8 mouse cellular contexts compared by ENCODE assay signal in the genomic region with DNA sequence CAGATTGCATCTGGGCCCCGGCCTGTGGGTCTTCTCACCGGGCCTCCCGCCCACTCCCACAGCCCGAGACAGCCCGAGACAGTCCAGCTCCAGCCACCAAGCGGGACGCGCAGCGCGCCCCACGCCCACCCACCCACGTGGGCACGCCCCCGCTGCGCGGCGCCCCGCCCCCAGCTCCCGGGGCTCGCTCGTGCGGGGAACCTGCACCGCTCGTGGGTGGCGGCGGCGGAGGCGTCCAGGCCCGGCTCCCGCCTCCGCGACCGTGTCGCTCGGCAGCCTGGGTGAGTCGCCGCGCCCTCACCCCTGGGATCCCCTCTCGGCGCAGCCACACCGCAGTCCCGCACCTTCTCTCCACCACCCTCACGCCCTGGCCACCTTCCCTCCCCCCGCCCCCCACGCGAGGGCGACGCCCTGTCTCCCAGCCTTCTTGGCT. TPM values are rescaled to one million over a fixed set of nuclear protein-coding genes. Genes with fewer than 3 reads are reported as not detected.
A peak's percentile ranks its signal among the peaks of the same experiment; 100 is the strongest.
DNase-seq lines count a peak whose midpoint lies in the region; ATAC-seq and TF ChIP-seq lines count a peak whose summit lies in the region.

No protein-coding gene starts in this region.

- ATAC-seq in heart, embryonic 14.5 days (ENCODE audit: insufficient number of reproducible peaks, insufficient read depth, low FRiP score, low read depth), result no peak
- 0 out of 2 replicates have a peak, but pooled peaks have one; percentile 10 for ATAC-seq in embryonic facial prominence, embryonic 12.5 days (ENCODE audit: insufficient number of reproducible peaks, insufficient read depth, low FRiP score, low TSS enrichment)
- peak; percentile 78 for ATAC-seq in neural tube, embryonic 14.5 days (ENCODE audit: low read depth)

- H3K27me3 ChIP-seq in heart, embryonic 14.5 days (ENCODE audit: control insufficient read depth, insufficient read depth, low read length), result peaks cover 50% of the 10 kb centered on the region
- peaks cover 19% of the 10 kb centered on the region for H3K27me3 ChIP-seq in ES-Bruce4 (ENCODE audit: control insufficient read depth, insufficient read depth, low read length, poor library complexity, severe bottlenecking)
- peaks cover 83% of the 10 kb centered on the region for H3K27me3 ChIP-seq in embryonic facial prominence, embryonic 12.5 days
- peaks cover 6% of the 10 kb centered on the region; the same call in 1 of the 2 replicates for H3K27me3 ChIP-seq in neural tube, embryonic 14.5 days (ENCODE audit: control insufficient read depth, insufficient read depth, low read length)

- peak overlapping the region; percentile 67 to 73 for H3K4me3 ChIP-seq in heart, embryonic 14.5 days (ENCODE audit: control insufficient read depth in 1 of 2, insufficient read depth in 1 of 2, low read depth in 1 of 2, low read length in 2 of 2)
- H3K4me3 ChIP-seq in ES-Bruce4 (ENCODE audit: low read depth, low read length), result peak overlapping the region; percentile 63
- peak overlapping the region; percentile 60 for H3K4me3 ChIP-seq in embryonic facial prominence, embryonic 12.5 days
- peak overlapping the region; percentile 72 for H3K4me3 ChIP-seq in neural tube, embryonic 14.5 days (ENCODE audit: low read depth, low read length)

- peak overlapping the region; percentile 78 for H3K9ac ChIP-seq in heart, embryonic 14.5 days (ENCODE audit: low read length)
- peak overlapping the region; percentile 70 for H3K9ac ChIP-seq in ES-Bruce4 (ENCODE audit: low read depth, poor library complexity, severe bottlenecking)
- peak overlapping the region; percentile 56 for H3K9ac ChIP-seq in embryonic facial prominence, embryonic 12.5 days
- peak overlapping the region; percentile 82 for H3K9ac ChIP-seq in neural tube, embryonic 14.5 days (replicated peaks; ENCODE audit: low read depth, low read length)

- no peak for TF ChIP-seq POLR2A in ES-Bruce4 (IDR thresholded peaks at IDR 0.05; ENCODE audit: insufficient read depth, low read length)

- H3K4me1 ChIP-seq in heart, embryonic 14.5 days (ENCODE audit: control insufficient read depth in 2 of 2, insufficient read depth in 2 of 2, low read length in 2 of 2), result peaks cover 2 to 4% of the 10 kb centered on the region in 2 experiments; a peak in 2 of 4 replicates
- H3K4me1 ChIP-seq in ES-Bruce4 (ENCODE audit: control insufficient read depth, insufficient read depth, low read length), result no peaks in the 10 kb centered on the region
- H3K4me1 ChIP-seq in embryonic facial prominence, embryonic 12.5 days, result 0 out of 2 replicates have a peak, but pooled peaks cover 5% of the 10 kb centered on the region
- peaks cover 7% of the 10 kb centered on the region; the same call in 1 of the 2 replicates for H3K4me1 ChIP-seq in neural tube, embryonic 14.5 days (ENCODE audit: control insufficient read depth, insufficient read depth, low read length)

- TF ChIP-seq EP300 in ES-Bruce4 (IDR thresholded peaks at IDR 0.05; ENCODE audit: insufficient read depth, low read depth, low read length), result no peak

- TF ChIP-seq CTCF in ES-Bruce4 (IDR thresholded peaks at IDR 0.05; ENCODE audit: low read depth, low read length), result no peak

- H3K4me2 ChIP-seq in heart, embryonic 14.5 days (ENCODE audit: low read length), result peak overlapping the region; percentile 99
- H3K4me2 ChIP-seq in embryonic facial prominence, embryonic 12.5 days (replicated peaks), result peak overlapping the region; percentile 99
- H3K4me2 ChIP-seq in neural tube, embryonic 14.5 days (ENCODE audit: low read depth, low read length), result peak overlapping the region; percentile 74

- H3K36me3 ChIP-seq in heart, embryonic 14.5 days (ENCODE audit: control insufficient read depth, insufficient read depth, low read length), result no peaks in the 10 kb centered on the region
- H3K36me3 ChIP-seq in ES-Bruce4 (ENCODE audit: control insufficient read depth, insufficient read depth, low read length, poor library complexity, severe bottlenecking), result no peaks in the 10 kb centered on the region
- H3K36me3 ChIP-seq in embryonic facial prominence, embryonic 12.5 days, result no peaks in the 10 kb centered on the region
- no peaks in the 10 kb centered on the region for H3K36me3 ChIP-seq in neural tube, embryonic 14.5 days (ENCODE audit: control insufficient read depth, insufficient read depth, low read length)

- no peak for DNase-seq in heart, adult 18-20 months
- DNase-seq in kidney, postnatal 14 days, result peak; percentile 12
- DNase-seq in frontal cortex, postnatal 25 days (ENCODE audit: low spot score in 2 of 2), result no peak
- DNase-seq in cerebellum, adult 9-11 months, result no peak

- 2% methylated on average over 30 of the region's 48 CpGs for WGBS in heart, embryonic 14.5 days
- 2% methylated on average over 14 of the region's 48 CpGs for WGBS in embryonic facial prominence, embryonic 12.5 days
- 0% methylated on average over 12 of the region's 48 CpGs for WGBS in neural tube, embryonic 14.5 days

- no peaks in the 10 kb centered on the region for H3K9me3 ChIP-seq in heart, embryonic 14.5 days (ENCODE audit: control insufficient read depth, low read length)
- H3K9me3 ChIP-seq in ES-Bruce4 (replicated peaks; ENCODE audit: control insufficient read depth, insufficient read depth, low read length, poor library complexity, severe bottlenecking), result no peaks in the 10 kb centered on the region
- H3K9me3 ChIP-seq in embryonic facial prominence, embryonic 12.5 days, result no peaks in the 10 kb centered on the region
- H3K9me3 ChIP-seq in neural tube, embryonic 14.5 days (ENCODE audit: control insufficient read depth, low read length), result no peaks in the 10 kb centered on the region

- H3K27ac ChIP-seq in heart, embryonic 14.5 days (replicated peaks in 1 of 2; ENCODE audit: control insufficient read depth in 1 of 2, insufficient read depth in 1 of 2, low read depth in 2 of 2, low read length in 2 of 2), result no peak overlapping the region; a peak in 1 of 4 replicates
- H3K27ac ChIP-seq in ES-Bruce4 (ENCODE audit: insufficient read depth, low read length), result no peak overlapping the region
- no peak overlapping the region for H3K27ac ChIP-seq in embryonic facial prominence, embryonic 12.5 days
- peak overlapping the region; percentile 57 for H3K27ac ChIP-seq in neural tube, embryonic 14.5 days (ENCODE audit: low read depth, low read length)

RNA-seq across cellular contexts. Expression of gene Ndrg4, which starts 0.8 kb away (rescaled TPM):
- 309 and 325 TPM in 2 replicates for polyA plus RNA-seq in heart, embryonic 14.5 days (2014; fragmentation: Nextera tagmentation; extraction: Ambion mirVana)
- total RNA-seq in heart, adult 18-20 months (2021), result 100 to 1,000 TPM; 144 to 150 TPM
- 8.8 and 13.3 TPM in 2 replicates for polyA plus RNA-seq in ES-Bruce4 (2011; ENCODE audit: insufficient read depth, insufficient read length, low read depth, missing spikeins)
- 27.3 and 34.4 TPM in 2 replicates for polyA plus RNA-seq in embryonic facial prominence, embryonic 12.5 days (2016; fragmentation: Nextera tagmentation; extraction: Ambion mirVana)
- polyA plus RNA-seq in neural tube, embryonic 14.5 days (2014; fragmentation: Nextera tagmentation; extraction: Ambion mirVana), result 431 and 486 TPM in 2 replicates

RNA-seq across cellular contexts. Expression of gene Setd6, which starts 38.1 kb away (rescaled TPM):
- polyA plus RNA-seq in heart, embryonic 14.5 days (2014; fragmentation: Nextera tagmentation; extraction: Ambion mirVana), result 16.1 and 17.7 TPM in 2 replicates
- total RNA-seq in heart, adult 18-20 months (2021), result 10 to 100 TPM; 15.8 to 21.0 TPM
- polyA plus RNA-seq in ES-Bruce4 (2011; ENCODE audit: insufficient read depth, insufficient read length, low read depth, missing spikeins), result 68.0 and 70.4 TPM in 2 replicates
- polyA plus RNA-seq in embryonic facial prominence, embryonic 12.5 days (2016; fragmentation: Nextera tagmentation; extraction: Ambion mirVana), result 19.5 and 21.4 TPM in 2 replicates
- 30.7 and 31.9 TPM in 2 replicates for polyA plus RNA-seq in neural tube, embryonic 14.5 days (2014; fragmentation: Nextera tagmentation; extraction: Ambion mirVana)

RNA-seq across cellular contexts. Expression of gene Gins3, which starts 44.4 kb away (rescaled TPM):
- 13.8 and 13.9 TPM in 2 replicates for polyA plus RNA-seq in heart, embryonic 14.5 days (2014; fragmentation: Nextera tagmentation; extraction: Ambion mirVana)
- 1 to 10 TPM in 1 of 2 experiments, under 1 TPM in 1; 0.97 to 1.2 TPM for total RNA-seq in heart, adult 18-20 months (2021)
- 10.2 and 10.7 TPM in 2 replicates for polyA plus RNA-seq in ES-Bruce4 (2011; ENCODE audit: insufficient read depth, insufficient read length, low read depth, missing spikeins)
- 28.5 and 29.8 TPM in 2 replicates for polyA plus RNA-seq in embryonic facial prominence, embryonic 12.5 days (2016; fragmentation: Nextera tagmentation; extraction: Ambion mirVana)
- polyA plus RNA-seq in neural tube, embryonic 14.5 days (2014; fragmentation: Nextera tagmentation; extraction: Ambion mirVana), result 6.6 and 7.2 TPM in 2 replicates
